Mouse (Mus musculus) liver, postnatal 0 days (tissue): ENCODE measurements around the gene Slc22a19.
"Not testable (repeated sequence)": the region's sequence is repeated elsewhere in the genome, so short reads cannot be mapped to it uniquely, and the experiment has no call there.

Experiments
- CTCF ChIP-seq: sonication (generic); IDR thresholded peaks from 2 replicates; pipeline ENCODE4 v1.5.1; 2016; ENCODE audit warnings: antibody characterized with exemption, low read depth
- EP300 ChIP-seq: IDR thresholded peaks from 2 replicates; pipeline ENCODE4 v1.6.1; 2016; ENCODE audit warnings: antibody characterized with exemption, low read depth, mild to moderate bottlenecking

GRCm38 (mm10) chr19:7753371-7753770, 42.3 kb upstream of the Slc22a19 start:
- TF ChIP-seq CTCF, EP300: not testable (repeated sequence)
